Mouse (Mus musculus): ENCODE measurements around the gene Ppp1r37. TPM values are rescaled to one million over a fixed set of nuclear protein-coding genes. Genes with fewer than 3 reads are reported as not detected.

The Ppp1r37 gene
- polyA plus RNA-seq, 1 experiment from 2014 or later, result 37.8 TPM

DNA sequence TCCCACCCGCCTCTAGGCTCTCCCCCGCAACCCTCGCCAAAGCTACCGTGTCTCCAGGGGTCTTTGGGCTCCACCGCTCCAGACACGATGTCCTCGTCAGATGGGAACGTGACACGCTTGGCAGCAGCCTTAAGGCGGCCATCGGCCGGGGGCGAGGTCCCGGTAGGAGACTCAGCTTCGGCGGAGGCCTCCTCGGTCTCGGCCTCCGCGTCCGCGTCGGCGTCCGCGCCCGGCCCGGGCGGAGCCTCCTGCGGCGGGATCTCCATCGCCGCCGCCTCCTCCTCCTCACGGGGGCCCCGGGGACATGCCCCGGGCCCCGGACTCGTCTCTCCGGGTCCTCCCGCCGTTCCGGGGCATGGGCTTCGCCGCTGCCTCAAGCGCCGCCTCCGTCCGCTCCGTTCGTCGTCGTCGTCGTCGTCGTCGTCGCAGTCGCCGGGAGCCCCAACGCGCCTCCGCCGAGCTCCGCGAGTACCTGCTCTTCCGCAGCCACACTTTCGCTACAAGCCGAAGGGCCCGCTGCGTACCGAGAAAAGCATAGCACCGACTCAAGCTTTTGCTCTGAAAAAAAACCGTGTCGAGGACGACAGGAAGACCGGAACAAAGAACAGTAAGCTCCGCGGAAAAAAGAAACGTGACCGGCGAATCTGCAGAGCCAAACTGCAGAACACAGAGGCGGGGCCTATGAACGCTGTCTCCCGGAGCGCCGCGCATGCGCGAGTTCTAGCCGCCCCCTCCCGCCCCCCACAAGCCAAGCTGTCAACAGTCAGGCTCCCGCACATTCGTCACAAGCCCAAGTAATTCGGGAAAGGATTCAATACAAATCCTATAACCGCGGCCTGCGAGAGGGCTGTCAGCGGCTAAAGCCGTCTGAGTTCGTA lies 872 bp downstream of the Ppp1r37 start:
- Histone ChIP-seq H3K4me3 (ENCODE audit: low read depth, low read length) (peak overlapping the region; percentile 98), H3K36me3 (ENCODE audit: control insufficient read depth, insufficient read depth, low read length) (peaks cover 17% of the 10 kb centered on the region), H3K4me2 (ENCODE audit: low read length) (peak overlapping the region; percentile 97), H3K9me3 (replicated peaks; ENCODE audit: control insufficient read depth, low read length, poor library complexity, severe bottlenecking) (no peaks in the 10 kb centered on the region), H3K27ac (ENCODE audit: low read length) (peak overlapping the region; percentile 96), H3K27me3 (ENCODE audit: control insufficient read depth, insufficient read depth, low read depth, low read length) (no peaks in the 10 kb centered on the region), H3K4me1 (ENCODE audit: control insufficient read depth, insufficient read depth, low read length) (peaks cover 43% of the 10 kb centered on the region), H3K9ac (ENCODE audit: low read depth, low read length) (peak overlapping the region; percentile 98)
- peak; percentile 82 for ATAC-seq
- under 1% methylated on average over 91 of the region's 102 CpGs for WGBS

DNA sequence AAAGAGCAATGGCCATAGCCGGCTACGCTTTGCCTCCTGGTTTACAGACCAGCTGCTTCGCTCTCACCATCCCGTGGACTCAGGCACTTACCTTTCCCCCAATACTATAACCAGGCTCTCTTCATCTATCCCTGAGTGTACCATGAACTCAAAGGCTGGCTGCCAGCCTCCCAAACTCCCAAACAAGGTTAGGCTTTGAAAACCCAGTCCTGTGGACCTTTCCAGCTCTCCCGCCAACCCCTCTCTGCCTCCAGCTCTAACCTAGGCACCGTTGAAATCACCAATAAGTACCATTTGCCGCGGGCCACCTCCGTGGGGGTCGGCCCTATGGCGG lies 1.5 kb downstream of the Ppp1r37 start:
- H3K4me1 ChIP-seq (ENCODE audit: control insufficient read depth, insufficient read depth, low read length), result peaks cover 43% of the 10 kb centered on the region
- WGBS, result 2% methylated on average over 11 of the region's 11 CpGs

DNA sequence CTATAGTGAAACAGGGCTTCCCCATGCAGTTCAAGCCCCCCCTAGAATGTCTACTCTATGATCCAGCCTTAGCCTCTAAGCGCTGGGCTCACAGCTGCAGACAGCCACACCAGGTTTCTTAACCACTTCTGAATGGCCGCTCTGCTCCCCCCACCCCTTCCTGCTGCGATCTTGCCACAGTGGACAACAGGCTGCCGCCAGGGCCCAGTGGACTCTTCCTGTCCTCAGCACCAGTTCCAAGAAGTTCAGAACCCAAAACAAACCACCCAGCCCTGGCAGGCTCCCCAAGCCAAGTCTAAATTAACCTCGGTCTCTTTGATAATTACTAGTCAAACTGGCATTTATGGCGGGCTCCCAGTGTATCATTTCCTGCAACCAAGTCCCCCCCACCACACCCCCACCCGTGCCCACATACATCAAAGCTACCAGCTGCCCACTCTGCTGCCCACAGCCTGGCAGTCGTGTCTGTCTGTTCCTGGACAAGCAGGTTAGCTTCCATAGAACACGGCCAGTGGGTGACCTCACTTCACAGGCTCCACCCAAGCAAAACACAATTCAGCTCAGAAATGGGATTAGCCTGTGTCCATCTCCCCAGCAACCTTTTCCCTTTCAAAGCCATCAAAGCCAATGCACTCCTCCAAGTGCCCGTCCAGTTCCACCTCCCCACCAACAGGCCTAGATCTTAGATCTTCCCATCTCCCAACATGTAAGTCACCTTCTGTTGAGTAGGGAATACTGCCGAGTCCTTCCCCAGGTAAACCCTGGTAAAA lies 2.2 kb downstream of the Ppp1r37 start:
- Histone ChIP-seq H3K36me3 (ENCODE audit: control insufficient read depth, insufficient read depth, low read length) (peaks cover 17% of the 10 kb centered on the region), H3K4me2 (ENCODE audit: low read length) (peak overlapping the region; percentile 97), H3K27ac (ENCODE audit: low read length) (no peak overlapping the region), H3K4me1 (ENCODE audit: control insufficient read depth, insufficient read depth, low read length) (peaks cover 43% of the 10 kb centered on the region), H3K4me3 (ENCODE audit: low read depth, low read length) (peak overlapping the region; percentile 98), H3K9me3 (replicated peaks; ENCODE audit: control insufficient read depth, low read length, poor library complexity, severe bottlenecking) (no peaks in the 10 kb centered on the region), H3K27me3 (ENCODE audit: control insufficient read depth, insufficient read depth, low read depth, low read length) (no peaks in the 10 kb centered on the region), H3K9ac (ENCODE audit: low read depth, low read length) (peak overlapping the region; percentile 98)
- WGBS, result 13% methylated on average over 11 of the region's 11 CpGs
- ATAC-seq, result no peak

More for the DNA sequence above, 1.5 kb downstream of the Ppp1r37 start:
- H3K9ac ChIP-seq (ENCODE audit: low read depth, low read length), result peak overlapping the region; percentile 98
- H3K9me3 ChIP-seq (replicated peaks; ENCODE audit: control insufficient read depth, low read length, poor library complexity, severe bottlenecking), result no peaks in the 10 kb centered on the region
- H3K27ac ChIP-seq (ENCODE audit: low read length), result peak overlapping the region; percentile 96
- H3K4me3 ChIP-seq (ENCODE audit: low read depth, low read length), result peak overlapping the region; percentile 98
- peaks cover 17% of the 10 kb centered on the region for H3K36me3 ChIP-seq (ENCODE audit: control insufficient read depth, insufficient read depth, low read length)
- no peaks in the 10 kb centered on the region for H3K27me3 ChIP-seq (ENCODE audit: control insufficient read depth, insufficient read depth, low read depth, low read length)
- ATAC-seq, result no peak
- H3K4me2 ChIP-seq (ENCODE audit: low read length), result peak overlapping the region; percentile 97

DNA sequence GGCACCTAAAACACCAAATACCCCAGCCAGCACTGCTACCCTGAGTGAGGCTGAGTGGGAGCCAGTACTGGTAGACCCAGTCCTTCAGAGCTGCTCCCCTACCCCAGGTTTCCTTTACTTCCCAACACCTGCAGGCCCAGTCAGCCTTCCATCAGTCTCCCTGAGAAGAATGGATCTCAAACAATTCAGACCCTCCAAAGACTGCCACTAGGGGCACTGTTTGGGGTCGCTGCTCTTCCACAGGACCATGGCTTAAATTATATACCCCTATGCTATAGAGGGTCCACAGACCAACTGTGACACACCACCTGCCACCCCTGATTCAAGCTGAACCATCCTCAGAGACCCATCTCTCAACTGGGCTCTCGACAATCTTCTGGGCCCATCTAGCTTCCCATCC lies 3.9 kb downstream of the Ppp1r37 start:
- Histone ChIP-seq H3K9me3 (replicated peaks; ENCODE audit: control insufficient read depth, low read length, poor library complexity, severe bottlenecking) (no peaks in the 10 kb centered on the region), H3K27ac (ENCODE audit: low read length) (no peak overlapping the region), H3K36me3 (ENCODE audit: control insufficient read depth, insufficient read depth, low read length) (0 out of 2 replicates have a peak, but pooled peaks cover under 1% of the 10 kb centered on the region), H3K27me3 (ENCODE audit: control insufficient read depth, insufficient read depth, low read depth, low read length) (no peaks in the 10 kb centered on the region), H3K4me3 (ENCODE audit: low read depth, low read length) (no peak overlapping the region), H3K4me2 (ENCODE audit: low read length) (peak overlapping the region; percentile 15), H3K4me1 (ENCODE audit: control insufficient read depth, insufficient read depth, low read length) (peaks cover 43% of the 10 kb centered on the region), H3K9ac (ENCODE audit: low read depth, low read length) (peak overlapping the region; percentile 11; the same call in 1 of the 2 replicates)
- 43% methylated on average over 2 of the region's 2 CpGs for WGBS
- no peak for ATAC-seq

DNA sequence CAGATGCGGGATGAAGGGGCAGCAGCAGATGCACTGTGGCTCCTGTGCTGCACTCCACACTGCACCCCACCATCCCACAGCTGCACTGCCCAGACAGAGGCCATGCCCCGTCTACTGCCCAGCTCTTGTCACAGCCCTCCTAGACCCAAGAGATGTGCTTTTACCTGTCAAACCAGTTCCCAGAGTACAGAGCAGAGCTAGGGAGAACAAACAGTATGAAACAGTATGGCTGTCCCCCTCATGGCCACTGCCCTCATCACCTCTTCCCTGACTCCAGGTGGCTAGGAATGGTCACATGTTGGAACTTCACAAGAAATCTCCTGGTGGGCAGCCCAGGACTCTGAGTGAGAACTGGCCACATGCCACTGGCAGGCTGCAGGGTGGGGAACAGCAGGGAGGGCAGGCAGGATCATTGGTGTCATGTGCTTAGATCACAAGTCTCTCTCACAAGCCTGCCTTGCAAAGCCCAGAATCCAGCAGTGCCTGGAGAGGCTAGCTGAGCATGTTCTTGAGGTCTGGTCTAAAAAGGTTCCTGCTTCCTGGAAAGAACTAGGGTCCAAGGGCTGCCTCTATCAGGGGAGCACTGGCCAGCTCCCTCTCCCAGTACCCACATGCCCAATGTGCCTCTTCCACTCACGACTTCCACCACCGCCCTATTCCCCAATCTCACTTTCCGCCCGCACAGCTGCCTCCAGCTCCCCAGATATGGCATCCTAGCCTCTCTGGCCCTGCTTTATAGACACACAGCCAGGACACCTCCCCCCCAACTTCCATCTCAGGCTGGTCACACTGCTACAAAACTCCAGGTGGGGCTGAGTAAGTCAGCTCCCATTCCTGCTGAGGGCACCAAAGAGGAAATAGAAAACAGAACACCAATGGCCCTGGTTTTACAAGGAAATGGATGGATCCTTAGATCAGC lies 4.6 kb downstream of the Ppp1r37 start:
- H3K4me3 ChIP-seq (ENCODE audit: low read depth, low read length), result no peak overlapping the region
- H3K9me3 ChIP-seq (replicated peaks; ENCODE audit: control insufficient read depth, low read length, poor library complexity, severe bottlenecking), result no peaks in the 10 kb centered on the region
- peaks cover 40% of the 10 kb centered on the region for H3K4me1 ChIP-seq (ENCODE audit: control insufficient read depth, insufficient read depth, low read length)
- 96% methylated on average over 6 of the region's 6 CpGs for WGBS
- no peak overlapping the region for H3K9ac ChIP-seq (ENCODE audit: low read depth, low read length)
- no peaks in the 10 kb centered on the region for H3K36me3 ChIP-seq (ENCODE audit: control insufficient read depth, insufficient read depth, low read length)
- no peak overlapping the region; the same call in 1 of the 2 replicates for H3K4me2 ChIP-seq (ENCODE audit: low read length)
- no peaks in the 10 kb centered on the region for H3K27me3 ChIP-seq (ENCODE audit: control insufficient read depth, insufficient read depth, low read depth, low read length)
- no peak overlapping the region for H3K27ac ChIP-seq (ENCODE audit: low read length)
- ATAC-seq, result no peak

DNA sequence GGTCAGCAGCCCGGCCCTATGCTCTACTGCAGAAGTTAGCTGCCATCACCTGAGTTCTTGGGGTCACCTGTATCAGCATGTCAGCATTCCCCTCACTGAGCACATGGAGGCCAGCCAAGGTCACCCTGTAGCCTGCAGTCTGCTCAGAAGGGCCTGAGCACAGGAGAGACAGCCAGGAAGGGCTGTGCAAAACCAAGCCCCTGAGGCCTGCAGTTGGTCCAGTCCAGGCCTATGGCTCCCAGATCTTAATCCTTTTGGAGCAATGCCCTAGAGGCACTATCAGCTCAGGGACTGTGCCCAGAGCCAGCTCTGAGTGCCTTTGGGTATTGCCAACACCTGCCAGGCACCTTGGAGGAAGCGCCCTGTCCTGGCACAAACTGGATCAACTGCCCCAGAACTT lies 5.8 kb downstream of the Ppp1r37 start:
- ATAC-seq, result no peak
- no peak overlapping the region for H3K4me2 ChIP-seq (ENCODE audit: low read length)
- H3K27ac ChIP-seq (ENCODE audit: low read length), result no peak overlapping the region
- WGBS, result 100% methylated on average over 2 of the region's 2 CpGs
- no peaks in the 10 kb centered on the region for H3K9me3 ChIP-seq (replicated peaks; ENCODE audit: control insufficient read depth, low read length, poor library complexity, severe bottlenecking)
- no peak overlapping the region for H3K9ac ChIP-seq (ENCODE audit: low read depth, low read length)
- H3K4me3 ChIP-seq (ENCODE audit: low read depth, low read length), result no peak overlapping the region
- H3K27me3 ChIP-seq (ENCODE audit: control insufficient read depth, insufficient read depth, low read depth, low read length), result no peaks in the 10 kb centered on the region
- no peaks in the 10 kb centered on the region for H3K36me3 ChIP-seq (ENCODE audit: control insufficient read depth, insufficient read depth, low read length)
- H3K4me1 ChIP-seq (ENCODE audit: control insufficient read depth, insufficient read depth, low read length), result peaks cover 34% of the 10 kb centered on the region

DNA sequence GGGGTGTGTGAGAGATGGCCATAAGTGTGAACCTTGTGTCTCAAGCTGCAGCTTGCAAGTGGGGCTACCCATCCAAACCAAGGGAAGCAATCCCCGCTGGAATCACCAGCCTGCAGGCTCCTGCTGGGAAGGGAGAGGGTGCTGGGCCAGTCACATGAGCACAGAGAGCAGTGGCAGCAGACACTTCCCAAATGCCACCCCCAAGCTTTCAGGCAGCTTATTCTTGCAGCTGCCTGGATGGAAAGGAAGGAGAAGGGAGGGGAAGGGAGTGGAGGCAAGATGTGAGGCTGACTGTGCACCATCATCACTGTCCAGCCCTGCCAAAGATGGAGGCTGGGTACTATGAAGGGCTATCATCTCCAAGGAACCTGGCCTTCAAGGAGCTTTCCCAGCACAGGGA lies 8.7 kb downstream of the Ppp1r37 start:
- ATAC-seq, result no peak
- Histone ChIP-seq H3K4me3 (ENCODE audit: low read depth, low read length) (no peak overlapping the region), H3K9me3 (replicated peaks; ENCODE audit: control insufficient read depth, low read length, poor library complexity, severe bottlenecking) (no peaks in the 10 kb centered on the region), H3K4me2 (ENCODE audit: low read length) (no peak overlapping the region), H3K27me3 (ENCODE audit: control insufficient read depth, insufficient read depth, low read depth, low read length) (no peaks in the 10 kb centered on the region), H3K36me3 (ENCODE audit: control insufficient read depth, insufficient read depth, low read length) (no peaks in the 10 kb centered on the region), H3K4me1 (ENCODE audit: control insufficient read depth, insufficient read depth, low read length) (peaks cover 14% of the 10 kb centered on the region), H3K27ac (ENCODE audit: low read length) (no peak overlapping the region), H3K9ac (ENCODE audit: low read depth, low read length) (no peak overlapping the region)
- WGBS, result 81% methylated on average over 1 of the region's 1 CpGs

DNA sequence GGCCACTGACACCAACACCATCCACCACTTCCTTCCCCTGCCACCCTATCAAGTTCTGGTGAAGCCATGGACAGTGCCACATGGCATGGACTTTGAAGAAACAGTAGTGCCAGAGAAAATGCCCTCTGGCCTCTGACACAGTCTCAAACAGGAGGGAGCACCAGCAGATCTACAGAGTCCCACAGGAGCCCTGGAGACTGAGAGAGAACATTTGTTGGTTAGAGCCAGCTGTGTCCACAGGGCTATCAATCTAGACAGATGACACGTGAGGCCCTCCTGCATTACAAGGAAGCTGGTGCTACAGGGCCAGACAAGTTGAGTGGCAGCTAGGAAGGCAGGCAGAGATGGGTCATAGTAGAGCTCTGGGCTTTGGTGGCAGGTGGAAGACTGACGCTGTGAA lies 10.4 kb downstream of the Ppp1r37 start:
- no peak for ATAC-seq
- no peaks in the 10 kb centered on the region for H3K9me3 ChIP-seq (replicated peaks; ENCODE audit: control insufficient read depth, low read length, poor library complexity, severe bottlenecking)
- no peak overlapping the region for H3K27ac ChIP-seq (ENCODE audit: low read length)
- H3K4me3 ChIP-seq (ENCODE audit: low read depth, low read length), result no peak overlapping the region
- H3K36me3 ChIP-seq (ENCODE audit: control insufficient read depth, insufficient read depth, low read length), result no peaks in the 10 kb centered on the region
- H3K27me3 ChIP-seq (ENCODE audit: control insufficient read depth, insufficient read depth, low read depth, low read length), result no peaks in the 10 kb centered on the region
- H3K9ac ChIP-seq (ENCODE audit: low read depth, low read length), result no peak overlapping the region
- 85% methylated on average over 2 of the region's 2 CpGs for WGBS
- H3K4me1 ChIP-seq (ENCODE audit: control insufficient read depth, insufficient read depth, low read length), result no peaks in the 10 kb centered on the region
- H3K4me2 ChIP-seq (ENCODE audit: low read length), result no peak overlapping the region
